Mouse (Mus musculus) testis, adult 2 months (tissue): ENCODE data around the gene Zbtb39. TPM values are rescaled to one million over a fixed set of nuclear protein-coding genes. Genes with fewer than 3 reads are reported as not detected.
"Not testable (repeated sequence)": the region's sequence is repeated elsewhere in the genome, so short reads cannot be mapped to it uniquely, and the experiment has no call there.

Experiments
- H3K27ac ChIP-seq: fragments of 200-500 bp; 2 replicates; pipeline ENCODE4 v1.5.1; 2012; ENCODE audit warnings: low read depth, low read length; ENCODE audit not compliant: control insufficient read depth, insufficient read depth
- H3K27me3 ChIP-seq: fragments of 200-500 bp; 2 replicates; pipeline ENCODE4 v1.6.1; 2012; ENCODE audit warnings: mild to moderate bottlenecking, low read length, moderate library complexity; ENCODE audit not compliant: control insufficient read depth, insufficient read depth
- H3K36me3 ChIP-seq: fragments of 200-500 bp; 2 replicates; pipeline ENCODE4 v1.6.1; 2012; ENCODE audit warnings: mild to moderate bottlenecking, low read length; ENCODE audit not compliant: control insufficient read depth, insufficient read depth
- H3K4me1 ChIP-seq: fragments of 200-500 bp; 2 replicates; pipeline ENCODE4 v1.6.1; 2012; ENCODE audit warnings: low read length; ENCODE audit not compliant: control insufficient read depth, insufficient read depth
- H3K4me3 ChIP-seq: fragments of 200-500 bp; 2 replicates; pipeline ENCODE4 v1.5.1; 2012; ENCODE audit warnings: low read depth, mild to moderate bottlenecking, low read length, moderate library complexity, mixed read lengths; ENCODE audit not compliant: control insufficient read depth
- CTCF ChIP-seq: fragments of 200-500 bp; IDR thresholded peaks from 2 replicates; pipeline ENCODE4 v1.5.1; 2012; ENCODE audit warnings: low read depth, mild to moderate bottlenecking, inconsistent platforms, low read length, moderate library complexity; ENCODE audit not compliant: control insufficient read depth, insufficient read depth, insufficient replicate concordance
- POLR2A ChIP-seq: fragments of 200-500 bp; IDR thresholded peaks from 2 replicates; pipeline ENCODE4 v1.6.1; 2012; ENCODE audit warnings: low read depth, mild to moderate bottlenecking, inconsistent platforms, low read length, moderate library complexity; ENCODE audit not compliant: control insufficient read depth
- polyA plus RNA-seq: library from polyadenylated mRNA; depleted of rRNA; stranded (reverse); fragments of >200 nt; gene quantifications from 2 replicates; pipeline ENCODE4 v1.2.3, GENCODE M21; 2012; rRNA removed

Gene Zbtb39
- polyA plus RNA-seq, 1 experiment = 4.4 TPM

GRCm38 (mm10) chr10:127763914-127764680, 24.8 kb downstream of the Zbtb39 start:
- TF ChIP-seq POLR2A (no peak), CTCF (no peak)
- H3K36me3 ChIP-seq = no peaks in the 10 kb centered on the region

GRCm38 (mm10) chr10:127766564-127766963, 27.2 kb downstream of the Zbtb39 start:
- H3K27ac ChIP-seq = no peak overlapping the region
- H3K4me3 ChIP-seq = no peak overlapping the region
- no peaks in the 10 kb centered on the region for H3K4me1 ChIP-seq
- no peaks in the 10 kb centered on the region for H3K27me3 ChIP-seq
- TF ChIP-seq CTCF (no peak), POLR2A (no peak)
- no peaks in the 10 kb centered on the region for H3K36me3 ChIP-seq

More at GRCm38 (mm10) chr10:127763914-127764680, 24.8 kb downstream of the Zbtb39 start:
- H3K4me1 ChIP-seq = no peaks in the 10 kb centered on the region
- H3K27ac ChIP-seq = no peak overlapping the region
- no peaks in the 10 kb centered on the region for H3K27me3 ChIP-seq
- H3K4me3 ChIP-seq = no peak overlapping the region

GRCm38 (mm10) chr10:127776011-127776410, 36.7 kb downstream of the Zbtb39 start, which contains the start of gene Rdh9:
TSS of gene Rdh9 (plus strand) at chr10:127776386.
- no peaks in the 10 kb centered on the region for H3K4me1 ChIP-seq
- H3K4me3 ChIP-seq = no peak within 1 kb of the TSS
- TF ChIP-seq POLR2A (no peak), CTCF (no peak)

GRCm38 (mm10) chr10:127782321-127782720, 43.0 kb downstream of the Zbtb39 start:
- not testable (repeated sequence) for H3K27me3 ChIP-seq, H3K36me3 ChIP-seq, H3K27ac ChIP-seq, H3K4me1 ChIP-seq, H3K4me3 ChIP-seq

More at GRCm38 (mm10) chr10:127776011-127776410, 36.7 kb downstream of the Zbtb39 start, which contains the start of gene Rdh9:
- Histone ChIP-seq H3K36me3 (no peaks in the 10 kb centered on the region), H3K27ac (no peak within 1 kb of the TSS), H3K27me3 (no peaks in the 10 kb centered on the region)

- not testable (repeated sequence) for H3K36me3 ChIP-seq, H3K4me1 ChIP-seq, H3K4me3 ChIP-seq, H3K27me3 ChIP-seq, H3K27ac ChIP-seq
Observed at GRCm38 (mm10) chr10:127785411-127785810, 46.1 kb downstream of the Zbtb39 start.

Other genes with a start within 250 kb of the Zbtb39 start
- gene Stac3, start 237.9 kb upstream of the Zbtb39 start, polyA plus RNA-seq = 0.97 and 1.0 TPM in 2 replicates
- gene Ndufa4l2, start 224.6 kb upstream of the Zbtb39 start, polyA plus RNA-seq = 65.0 and 74.9 TPM in 2 replicates
- gene Shmt2, start 217.1 kb upstream of the Zbtb39 start, polyA plus RNA-seq = 12.7 and 16.7 TPM in 2 replicates
- gene Nxph4, start 205.0 kb upstream of the Zbtb39 start, polyA plus RNA-seq = 0.36 and 0.51 TPM in 2 replicates
- 20.8 and 25.9 TPM in 2 replicates for gene Lrp1, start 118.4 kb upstream of the Zbtb39 start, polyA plus RNA-seq
- gene Stat6, start 96.6 kb upstream of the Zbtb39 start, polyA plus RNA-seq = 3.9 and 5.9 TPM in 2 replicates
- 46.8 and 58.1 TPM in 2 replicates for gene Nemp1, start 72.6 kb upstream of the Zbtb39 start, polyA plus RNA-seq
- 24.6 and 26.2 TPM in 2 replicates for gene Nab2, start 71.0 kb upstream of the Zbtb39 start, polyA plus RNA-seq
- gene Myo1a, start 34.4 kb upstream of the Zbtb39 start, polyA plus RNA-seq = 18.5 and 19.1 TPM in 2 replicates
- gene Tac2, start 15.1 kb upstream of the Zbtb39 start, polyA plus RNA-seq = not detected in 2 replicates
- 0.37 and 0.57 TPM in 2 replicates for gene Gpr182, start 12.2 kb downstream of the Zbtb39 start, polyA plus RNA-seq
- 0.07 TPM in 2 replicates for gene Rdh1, start 20.2 kb downstream of the Zbtb39 start, polyA plus RNA-seq
- not detected in 2 replicates for gene Rdh16f1, start 20.2 kb downstream of the Zbtb39 start, polyA plus RNA-seq
- gene Rdh9, start 36.8 kb downstream of the Zbtb39 start, polyA plus RNA-seq = 0.11 and 0.23 TPM in 2 replicates
- 0.04 TPM in 2 replicates for gene Rdh16, start 61.6 kb downstream of the Zbtb39 start, polyA plus RNA-seq
- not detected in 2 replicates for gene Rdh19, start 110.4 kb downstream of the Zbtb39 start, polyA plus RNA-seq
- 0.23 and 0.26 TPM in 2 replicates for gene Rdh16f2, start 126.9 kb downstream of the Zbtb39 start, polyA plus RNA-seq
- gene Rdh7, start 149.3 kb downstream of the Zbtb39 start, polyA plus RNA-seq = not detected in 2 replicates
- 0.38 and 0.49 TPM in 2 replicates for gene Sdr9c7, start 159.0 kb downstream of the Zbtb39 start, polyA plus RNA-seq